Mouse (Mus musculus): Measurements from ENCODE around the gene Grin1. TPM values are rescaled to one million over a fixed set of nuclear protein-coding genes. Genes with fewer than 3 reads are reported as not detected.

Grin1 gene
- 0.93 TPM in 1 of 2 replicates, not detected in the other for polyA plus RNA-seq (2016; fragmentation: Nextera tagmentation; extraction: Ambion mirVana)

DNA sequence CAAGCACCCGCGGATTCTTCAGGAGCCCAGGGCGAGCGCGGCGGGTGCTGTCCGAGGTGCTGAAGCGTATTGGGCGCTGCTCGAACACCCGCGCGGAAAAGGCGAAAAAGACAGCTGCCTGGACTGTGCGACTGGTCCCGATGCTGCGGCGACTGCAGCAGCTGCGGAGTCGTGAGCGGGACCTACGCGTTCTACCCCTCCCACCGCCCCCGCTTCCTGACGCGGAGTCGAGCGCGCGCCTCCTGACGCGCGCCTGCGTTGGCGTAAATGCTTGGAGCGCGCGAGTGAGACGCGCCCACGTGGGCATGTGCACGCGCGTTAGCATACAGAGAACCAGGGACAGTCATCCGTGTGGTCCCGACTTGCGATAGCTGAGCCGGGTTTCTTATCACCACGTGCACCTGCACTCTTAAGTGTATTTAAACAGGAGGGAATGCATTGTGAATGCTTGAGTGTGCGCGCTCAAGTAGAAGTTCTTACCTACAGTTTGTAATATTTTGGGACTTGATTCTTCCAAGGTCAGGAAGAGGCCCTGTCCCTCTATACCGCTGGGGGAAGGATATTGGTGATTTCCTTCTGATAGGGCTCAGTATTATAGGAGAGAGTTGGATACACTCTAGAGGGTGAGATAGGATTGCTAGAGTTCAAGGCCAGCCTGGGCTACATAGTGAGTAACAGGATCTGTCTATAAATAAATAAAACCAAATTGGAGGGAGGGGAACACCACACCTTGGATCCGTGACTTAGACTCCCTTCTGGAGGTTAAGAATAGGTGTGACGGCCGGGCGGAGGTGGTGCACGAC, at the start of gene Grin1:
TSS of gene Grin1 (minus strand) at position 217 of the 803 bp plus-strand sequence.
- H3K4me1 ChIP-seq, result peaks cover 7% of the 10 kb centered on the region; the same call in 1 of the 2 replicates
- 10% methylated on average over 58 of the region's 58 CpGs for WGBS
- H3K27ac ChIP-seq, result no peak within 1 kb of the TSS
- no peaks in the 10 kb centered on the region for H3K9me3 ChIP-seq
- DNase-seq (ENCODE audit: low spot score), result no peak
- peaks cover 75% of the 10 kb centered on the region for H3K27me3 ChIP-seq (ENCODE audit: insufficient read depth, poor library complexity, severe bottlenecking)
- H3K4me3 ChIP-seq, result peak within 1 kb of the TSS; percentile 53
- H3K36me3 ChIP-seq, result no peaks in the 10 kb centered on the region

DNA sequence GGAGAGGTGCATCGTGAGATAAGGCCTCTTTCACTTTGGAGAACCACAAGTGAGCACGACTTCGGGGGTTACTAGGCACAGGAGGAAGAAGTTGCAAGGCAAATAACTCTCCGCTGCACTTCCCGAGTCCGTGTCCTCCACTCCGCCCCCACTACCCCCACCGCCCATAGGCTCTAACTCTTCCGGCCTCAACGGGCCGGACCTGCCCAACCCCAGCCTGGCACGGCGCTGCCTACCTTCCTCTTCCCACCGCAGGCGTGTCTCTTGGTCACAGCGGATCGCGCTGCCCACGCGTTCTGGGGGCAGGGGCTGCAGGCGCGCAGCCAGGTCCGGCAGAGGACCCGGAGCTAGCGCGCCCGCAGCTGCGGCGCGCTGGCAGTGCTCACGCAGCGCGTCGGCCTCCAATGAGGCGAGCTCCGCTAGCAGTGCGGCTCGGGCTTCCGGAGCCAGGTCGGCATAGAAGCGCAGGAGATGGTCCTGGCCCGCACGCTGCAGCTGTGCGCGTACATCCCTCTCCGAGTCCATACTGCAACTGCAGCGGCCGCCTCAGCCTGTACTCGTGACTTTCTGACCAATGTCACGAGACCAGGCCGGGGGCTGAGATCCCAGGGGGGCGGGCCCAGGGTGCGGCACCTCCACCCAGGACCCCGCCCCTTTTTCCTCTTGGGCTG, 46.2 kb upstream of the Grin1 start, which contains the start of gene Uap1l1:
TSS of gene Uap1l1 (minus strand) at position 592 of the 671 bp plus-strand sequence.
- Histone ChIP-seq H3K27me3 (ENCODE audit: insufficient read depth, poor library complexity, severe bottlenecking) (peaks cover 65% of the 10 kb centered on the region), H3K4me1 (peaks cover 12% of the 10 kb centered on the region; the same call in 1 of the 2 replicates), H3K9me3 (no peaks in the 10 kb centered on the region), H3K27ac (peak within 1 kb of the TSS; percentile 82), H3K36me3 (no peaks in the 10 kb centered on the region; the same call in 1 of the 2 replicates), H3K4me3 (peak within 1 kb of the TSS; percentile 79)
- WGBS, result under 1% methylated on average over 54 of the region's 54 CpGs
- DNase-seq (ENCODE audit: low spot score), result peak; percentile 90

DNA sequence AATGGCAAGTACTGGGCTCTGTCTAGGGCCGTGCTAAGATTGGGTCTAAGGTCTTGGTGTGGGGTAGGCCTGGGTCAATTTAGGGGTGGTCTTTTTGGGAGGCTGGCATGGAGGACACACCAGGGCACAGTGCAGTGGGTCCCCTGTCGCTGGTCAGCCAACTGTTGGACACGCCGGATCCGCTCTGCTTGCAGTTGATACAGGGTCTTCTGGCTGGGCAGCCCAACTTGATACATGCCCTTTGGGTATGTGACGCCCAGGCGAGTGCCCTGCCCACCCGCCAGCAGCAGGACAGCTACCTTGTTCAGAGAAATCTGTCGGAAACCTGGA, 45.7 kb upstream of the Grin1 start:
- Histone ChIP-seq H3K4me1 (peaks cover 12% of the 10 kb centered on the region; the same call in 1 of the 2 replicates), H3K9me3 (no peaks in the 10 kb centered on the region), H3K4me3 (peak overlapping the region; percentile 79), H3K27me3 (ENCODE audit: insufficient read depth, poor library complexity, severe bottlenecking) (peaks cover 61% of the 10 kb centered on the region), H3K27ac (no peak overlapping the region), H3K36me3 (no peaks in the 10 kb centered on the region; the same call in 1 of the 2 replicates)
- DNase-seq (ENCODE audit: low spot score), result no peak
- 27% methylated on average over 9 of the region's 9 CpGs for WGBS

DNA sequence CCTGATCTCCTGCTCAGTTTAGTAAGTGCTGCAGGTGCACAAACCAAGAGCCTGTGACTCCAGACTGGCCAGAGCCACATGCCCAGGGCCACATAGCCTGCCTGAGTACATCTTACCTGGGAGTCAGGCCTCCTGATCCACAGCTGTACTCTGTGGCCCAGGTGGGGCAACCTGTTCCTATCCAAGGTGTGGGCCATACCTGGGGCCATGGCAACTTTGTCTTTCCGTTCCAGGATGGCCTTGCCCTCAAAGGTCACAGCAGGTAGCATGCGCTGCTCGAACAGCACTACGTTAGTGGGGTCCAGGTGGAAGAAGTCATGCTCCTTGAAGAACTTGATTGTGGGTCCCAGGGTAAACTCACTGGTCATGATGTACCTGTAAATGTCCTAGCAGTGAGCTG, 45.3 kb upstream of the Grin1 start:
- 84% methylated on average over 4 of the region's 4 CpGs for WGBS
- Histone ChIP-seq H3K4me3 (0 out of 2 replicates have a peak overlapping the region, but pooled peaks have one; percentile 79), H3K27ac (no peak overlapping the region), H3K4me1 (peaks cover 12% of the 10 kb centered on the region; the same call in 1 of the 2 replicates), H3K27me3 (ENCODE audit: insufficient read depth, poor library complexity, severe bottlenecking) (peaks cover 58% of the 10 kb centered on the region), H3K36me3 (no peaks in the 10 kb centered on the region; the same call in 1 of the 2 replicates), H3K9me3 (no peaks in the 10 kb centered on the region)
- DNase-seq (ENCODE audit: low spot score), result no peak

DNA sequence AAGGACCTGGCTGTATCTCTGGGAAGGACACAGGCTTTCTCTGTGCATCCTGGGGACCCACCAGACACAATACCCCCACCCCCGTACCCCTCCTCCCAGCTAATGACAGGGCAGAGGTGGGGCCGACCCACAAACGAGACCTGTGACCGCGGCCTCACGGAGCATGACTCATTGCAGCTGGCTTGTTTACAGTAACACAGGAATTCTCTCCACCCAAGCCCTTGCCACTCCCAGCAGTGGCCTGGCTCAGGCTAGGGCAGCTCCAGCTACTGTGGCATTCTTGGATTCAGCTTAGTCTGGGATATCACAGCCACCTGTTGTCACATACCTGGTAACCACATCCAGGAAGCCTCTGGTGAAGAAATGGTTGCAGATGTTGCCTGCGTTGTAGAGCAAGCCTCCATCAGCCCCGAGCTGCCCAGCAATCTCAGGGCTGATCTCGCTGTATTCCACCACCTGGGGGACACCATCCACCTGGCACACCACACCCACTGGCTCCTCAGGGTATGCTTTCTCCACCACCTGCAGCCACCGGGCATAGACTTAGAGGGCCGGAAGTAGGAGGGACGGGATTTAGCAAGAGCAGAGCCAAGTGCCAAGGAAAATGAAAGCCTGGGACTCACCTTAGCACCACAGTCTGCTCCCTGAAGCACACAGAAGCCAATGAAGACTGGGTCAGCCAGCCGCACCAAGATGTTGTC, 44.6 kb upstream of the Grin1 start:
- H3K9me3 ChIP-seq, result no peaks in the 10 kb centered on the region
- peaks cover 12% of the 10 kb centered on the region; the same call in 1 of the 2 replicates for H3K4me1 ChIP-seq
- no peak overlapping the region for H3K4me3 ChIP-seq
- no peak for DNase-seq (ENCODE audit: low spot score)
- WGBS, result 53% methylated on average over 13 of the region's 13 CpGs
- H3K27ac ChIP-seq, result no peak overlapping the region
- H3K36me3 ChIP-seq, result no peaks in the 10 kb centered on the region; the same call in 1 of the 2 replicates
- H3K27me3 ChIP-seq (ENCODE audit: insufficient read depth, poor library complexity, severe bottlenecking), result peaks cover 54% of the 10 kb centered on the region

DNA sequence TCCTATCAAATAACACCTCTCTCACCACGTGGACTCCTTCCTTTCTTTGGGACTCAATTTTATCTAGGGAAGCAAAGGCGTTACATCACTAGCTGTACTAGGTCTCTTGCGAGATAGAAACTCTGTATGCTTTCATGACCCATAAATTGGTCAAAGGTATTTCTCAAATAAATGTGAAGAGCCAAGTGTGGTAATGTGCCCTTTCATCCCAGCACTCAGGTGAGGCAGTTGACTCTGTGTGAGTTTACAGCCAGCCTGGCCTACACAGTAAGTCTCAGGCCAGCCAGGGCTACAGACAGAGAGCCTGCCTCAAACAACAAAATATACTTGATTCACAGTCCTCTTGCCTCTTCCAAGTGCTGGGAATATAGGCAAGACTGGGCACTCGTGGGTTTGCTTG, 40.9 kb upstream of the Grin1 start:
- H3K27ac ChIP-seq, result no peak overlapping the region
- H3K4me1 ChIP-seq, result peaks cover 23% of the 10 kb centered on the region

DNA sequence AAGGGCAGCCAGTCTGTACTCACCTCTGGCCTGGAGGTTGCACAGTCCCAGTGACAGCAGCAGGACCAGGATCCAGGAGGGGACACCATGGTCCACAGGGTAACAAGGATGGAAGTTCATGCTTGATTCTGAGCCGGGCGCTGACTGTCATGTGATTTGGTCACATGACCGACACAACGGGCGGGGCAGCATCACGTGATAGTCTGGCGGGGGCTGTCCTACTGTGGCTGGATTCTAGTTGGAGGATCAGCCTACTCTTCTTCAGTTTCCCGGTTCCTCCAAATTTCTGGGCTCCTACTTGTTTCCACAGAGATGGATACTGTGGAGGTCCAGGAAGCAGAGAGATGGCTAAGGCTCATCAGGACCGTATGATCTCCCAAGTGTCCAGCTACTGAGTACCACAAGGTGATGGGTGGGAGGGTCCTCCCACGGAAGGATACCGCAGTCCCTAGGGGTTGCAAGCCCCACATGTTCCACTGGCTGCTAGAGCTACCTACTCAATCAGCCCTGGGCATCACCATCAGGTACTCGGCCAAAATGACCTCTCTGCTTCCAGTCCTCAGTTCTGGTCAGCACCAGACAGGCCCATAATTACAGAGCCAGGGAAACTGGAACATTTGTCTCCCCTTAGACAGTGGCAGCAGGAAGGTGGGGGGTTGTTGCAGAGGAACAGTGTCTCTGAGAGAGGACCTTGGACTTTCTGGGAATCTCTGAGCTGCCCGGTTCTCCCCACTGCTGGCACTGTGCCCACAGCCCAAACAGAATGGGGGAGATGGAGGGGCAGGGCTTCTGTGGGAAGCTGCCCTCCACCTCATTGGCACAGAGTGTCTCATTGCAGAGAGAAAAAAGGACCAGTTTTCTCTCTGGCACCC, 37.5 kb upstream of the Grin1 start, which contains the start of gene Dpp7:
TSS of gene Dpp7 (minus strand) at position 152 of the 872 bp plus-strand sequence.
- DNase-seq (ENCODE audit: low spot score), result peak; percentile 94
- Histone ChIP-seq H3K27me3 (ENCODE audit: insufficient read depth, poor library complexity, severe bottlenecking) (peaks cover 4% of the 10 kb centered on the region; the same call in 1 of the 2 replicates), H3K4me3 (peak within 1 kb of the TSS; percentile 68), H3K4me1 (peaks cover 23% of the 10 kb centered on the region), H3K36me3 (peaks cover 27% of the 10 kb centered on the region), H3K27ac (peak within 1 kb of the TSS; percentile 48), H3K9me3 (no peaks in the 10 kb centered on the region)
- WGBS, result 6% methylated on average over 13 of the region's 13 CpGs

More for the DNA sequence above, 40.9 kb upstream of the Grin1 start:
- no peak for DNase-seq (ENCODE audit: low spot score)
- H3K36me3 ChIP-seq, result no peaks in the 10 kb centered on the region; the same call in 1 of the 2 replicates
- H3K4me3 ChIP-seq, result no peak overlapping the region
- peaks cover 37% of the 10 kb centered on the region for H3K27me3 ChIP-seq (ENCODE audit: insufficient read depth, poor library complexity, severe bottlenecking)
- no peaks in the 10 kb centered on the region for H3K9me3 ChIP-seq
- 71% methylated on average over 4 of the region's 4 CpGs for WGBS

DNA sequence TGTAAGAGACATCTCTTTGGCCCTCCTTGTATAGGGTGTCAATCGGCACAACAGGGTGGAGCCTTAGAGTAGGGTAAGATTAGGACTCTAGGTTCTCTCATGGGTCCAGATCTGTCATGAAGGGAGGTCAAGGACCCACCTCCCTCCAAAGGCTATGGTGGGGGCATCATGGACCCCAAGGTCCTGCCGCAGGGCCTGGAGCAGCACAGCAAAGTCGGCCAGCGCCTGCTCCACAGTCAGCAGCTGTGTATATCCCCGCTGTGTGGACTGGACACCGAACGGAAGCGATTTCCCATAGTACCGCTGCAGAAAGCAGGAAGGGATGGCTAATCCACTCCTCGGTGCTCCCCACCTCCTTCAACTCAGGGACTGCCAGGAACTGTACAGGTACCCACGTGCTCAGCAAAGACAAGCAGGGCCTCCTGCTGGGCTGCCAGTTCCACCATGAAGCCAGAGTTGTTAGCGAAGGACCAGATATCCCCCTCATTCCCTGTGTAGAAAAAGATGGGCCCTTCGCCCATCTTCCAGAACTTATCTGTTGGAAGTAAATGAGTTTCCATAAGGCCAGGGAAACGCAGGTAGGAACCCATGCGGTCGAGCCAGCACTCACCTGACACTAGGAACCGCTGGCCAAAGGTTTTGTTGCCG, 36.6 kb upstream of the Grin1 start:
- H3K27ac ChIP-seq, result peak overlapping the region; percentile 48; the same call in 1 of the 2 replicates
- no peak for DNase-seq (ENCODE audit: low spot score)
- no peaks in the 10 kb centered on the region for H3K27me3 ChIP-seq (ENCODE audit: insufficient read depth, poor library complexity, severe bottlenecking)
- peaks cover 36% of the 10 kb centered on the region for H3K36me3 ChIP-seq
- peaks cover 23% of the 10 kb centered on the region for H3K4me1 ChIP-seq
- H3K4me3 ChIP-seq, result peak overlapping the region; percentile 68
- no peaks in the 10 kb centered on the region for H3K9me3 ChIP-seq
- 40% methylated on average over 18 of the region's 18 CpGs for WGBS

DNA sequence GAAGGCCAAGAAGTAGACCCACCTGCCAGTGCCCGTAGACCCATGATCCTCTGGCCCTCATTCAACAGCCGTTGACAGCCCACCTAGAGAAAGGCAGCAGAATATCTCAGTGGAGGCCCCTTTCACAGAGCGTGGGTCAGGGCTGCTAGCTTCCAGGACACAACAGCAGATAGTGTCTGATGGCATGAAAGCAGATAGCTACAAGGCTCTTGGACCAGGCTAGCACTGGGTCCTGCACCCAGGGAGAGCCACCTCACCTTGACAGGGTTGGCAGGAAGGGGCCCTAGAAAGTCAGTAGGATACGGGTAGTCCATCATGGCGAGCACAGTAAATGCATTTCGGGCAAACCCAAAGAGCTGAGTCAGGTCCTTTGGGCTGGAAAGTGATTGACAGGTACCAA, 35.2 kb upstream of the Grin1 start:
- DNase-seq (ENCODE audit: low spot score), result no peak
- Histone ChIP-seq H3K27me3 (ENCODE audit: insufficient read depth, poor library complexity, severe bottlenecking) (no peaks in the 10 kb centered on the region), H3K27ac (no peak overlapping the region), H3K9me3 (no peaks in the 10 kb centered on the region), H3K36me3 (peaks cover 49% of the 10 kb centered on the region), H3K4me1 (peaks cover 23% of the 10 kb centered on the region), H3K4me3 (no peak overlapping the region)
- WGBS, result 81% methylated on average over 6 of the region's 6 CpGs

DNA sequence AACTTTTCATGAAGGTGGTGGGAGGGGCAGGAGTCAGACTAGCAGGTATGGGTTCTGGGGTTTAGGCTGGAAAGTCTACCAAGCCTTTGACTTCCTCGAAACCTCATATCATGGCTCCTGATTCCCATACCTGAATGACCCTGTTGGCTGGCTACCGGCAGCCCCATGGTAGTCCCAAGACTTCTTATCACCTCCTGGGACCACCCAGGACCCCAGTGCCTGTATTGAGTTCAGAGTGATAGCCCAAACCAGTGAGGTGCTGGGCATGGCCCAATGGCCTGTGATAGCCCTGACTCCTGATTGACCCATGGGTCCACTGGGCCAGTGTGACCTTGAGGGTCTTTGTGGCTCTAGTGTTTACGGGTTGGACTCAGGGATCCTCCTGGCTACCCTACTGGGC, 31.7 kb upstream of the Grin1 start:
- no peak for DNase-seq (ENCODE audit: low spot score)
- no peak overlapping the region for H3K27ac ChIP-seq
- H3K27me3 ChIP-seq (ENCODE audit: insufficient read depth, poor library complexity, severe bottlenecking), result no peaks in the 10 kb centered on the region
- H3K9me3 ChIP-seq, result no peaks in the 10 kb centered on the region
- H3K36me3 ChIP-seq, result peaks cover 83% of the 10 kb centered on the region
- 91% methylated on average over 3 of the region's 3 CpGs for WGBS
- H3K4me1 ChIP-seq, result peaks cover 13% of the 10 kb centered on the region
- H3K4me3 ChIP-seq, result no peak overlapping the region

DNA sequence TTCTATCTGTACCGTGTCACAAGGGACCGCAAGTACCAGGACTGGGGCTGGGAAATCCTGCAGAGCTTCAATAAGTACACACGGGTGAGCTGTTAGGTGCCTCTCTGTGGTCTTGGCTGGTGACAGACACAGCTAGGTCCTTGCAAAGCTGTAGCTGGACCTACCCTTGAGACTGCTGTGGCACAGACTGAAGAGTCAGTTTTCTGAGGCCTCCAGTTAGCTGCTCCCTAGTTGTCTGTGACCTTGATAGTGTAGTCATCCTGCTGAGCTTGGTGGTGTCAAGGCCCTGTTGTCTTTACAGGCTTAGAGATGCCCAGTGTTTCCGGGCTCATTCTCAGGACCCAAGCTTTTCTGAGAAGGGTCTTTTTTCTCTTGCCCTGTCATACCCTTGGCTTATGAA, 30.5 kb upstream of the Grin1 start:
- Histone ChIP-seq H3K9me3 (no peaks in the 10 kb centered on the region), H3K27ac (no peak overlapping the region), H3K27me3 (ENCODE audit: insufficient read depth, poor library complexity, severe bottlenecking) (no peaks in the 10 kb centered on the region), H3K4me1 (0 out of 2 replicates have a peak, but pooled peaks cover 4% of the 10 kb centered on the region), H3K4me3 (no peak overlapping the region), H3K36me3 (peaks cover 95% of the 10 kb centered on the region)
- no peak for DNase-seq (ENCODE audit: low spot score)
- 89% methylated on average over 4 of the region's 4 CpGs for WGBS
